Mouse (Mus musculus): ENCODE measurements at regions not wholly inside any gene's neighbourhood (a gene's known extent, or its start where the extent isn't known, plus 50 kb on each side); places are given as distances from the start of the nearest gene placed in this dataset.

DNA sequence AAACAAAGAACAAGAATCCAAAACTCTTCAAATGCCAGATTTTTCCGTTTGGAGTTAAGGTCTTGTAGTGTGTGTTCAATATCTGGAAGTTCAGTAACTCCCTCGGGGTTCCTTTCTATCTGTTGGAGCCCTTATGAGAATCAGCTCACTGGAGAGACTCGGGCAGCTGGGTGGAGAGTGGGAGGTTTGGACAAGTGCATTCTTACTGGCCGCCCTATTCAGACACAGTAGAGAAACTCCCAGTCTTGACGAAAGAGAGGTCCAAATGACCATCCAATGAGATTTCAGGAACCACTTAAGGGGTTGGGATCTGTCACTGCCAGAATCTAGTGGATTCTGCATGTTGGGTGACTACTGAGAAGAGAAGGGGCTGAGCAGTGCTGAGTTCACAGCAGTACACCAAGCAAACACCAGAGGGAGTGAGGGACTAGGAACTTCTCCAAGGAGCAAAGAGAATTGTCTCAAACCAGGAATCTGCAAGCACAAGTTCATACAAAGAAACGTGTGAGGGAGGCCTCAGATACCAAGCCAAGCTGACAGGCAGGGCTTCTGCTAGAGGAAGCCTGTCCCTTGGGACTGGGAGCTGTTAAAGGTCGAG lies 310.0 kb upstream of the Magi2 start:
- ATAC-seq (replicated peaks), result peak; percentile 83

DNA sequence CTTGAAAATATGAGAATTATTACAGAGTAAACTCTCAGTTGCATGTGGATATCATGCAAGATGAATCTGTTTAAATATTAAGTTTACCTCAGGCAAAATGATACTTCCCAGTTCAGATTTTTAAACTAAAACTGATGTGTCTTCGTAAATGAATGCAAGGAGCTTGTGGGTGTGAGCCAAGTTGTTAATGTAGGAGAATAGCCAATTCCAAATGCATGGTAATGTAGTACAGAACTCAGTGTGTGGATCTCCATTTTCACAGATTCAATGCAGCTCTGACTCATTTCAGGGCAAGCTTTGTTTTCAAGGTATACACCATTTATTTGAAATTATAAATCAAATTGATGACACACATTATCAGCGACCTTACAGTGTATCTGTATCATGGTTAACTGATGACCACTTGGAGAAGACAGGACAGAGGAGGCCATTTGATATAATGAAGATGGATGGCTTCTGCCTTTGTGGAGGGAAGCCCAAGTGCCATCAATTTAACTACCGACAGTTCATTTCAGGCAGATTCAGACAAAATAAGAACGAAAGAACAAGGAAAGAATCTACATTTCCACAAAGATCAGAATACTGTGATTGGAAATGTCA lies 272.9 kb upstream of the Magi2 start:
- Histone ChIP-seq H3K9me3 (no peaks in the 10 kb centered on the region), H3K27ac (replicated peaks) (no peak overlapping the region), H3K4me1 (no peaks in the 10 kb centered on the region), H3K4me3 (no peak overlapping the region), H3K27me3 (no peaks in the 10 kb centered on the region), H3K36me3 (no peaks in the 10 kb centered on the region), H3K9ac (replicated peaks) (no peak overlapping the region), H3K4me2 (replicated peaks) (no peak overlapping the region)
- no peak for ATAC-seq (replicated peaks)
- WGBS, result 80% methylated on average over 4 of the region's 4 CpGs

More for the DNA sequence above, 310.0 kb upstream of the Magi2 start:
- Histone ChIP-seq H3K9ac (replicated peaks) (no peak overlapping the region), H3K4me2 (replicated peaks) (no peak overlapping the region), H3K27me3 (no peaks in the 10 kb centered on the region), H3K27ac (replicated peaks) (no peak overlapping the region), H3K4me1 (no peaks in the 10 kb centered on the region), H3K9me3 (no peaks in the 10 kb centered on the region), H3K4me3 (no peak overlapping the region), H3K36me3 (no peaks in the 10 kb centered on the region)
- WGBS, result 47% methylated on average over 7 of the region's 7 CpGs
